Mouse (Mus musculus) brain, embryonic 14.5 days (tissue): ENCODE measurements at regions not wholly inside any gene's neighbourhood (a gene's known extent, or its start where the extent isn't known, plus 50 kb on each side); places are given as distances from the start of the nearest gene placed in this dataset.

Experiments used
- DNase-seq: peaks from one replicate; pipeline ENCODE4 v3.0.0-alpha.2; 2011; ENCODE audit warnings: low read depth
- CTCF ChIP-seq: fragments of 200-500 bp; IDR thresholded peaks from 2 replicates; pipeline ENCODE4 v1.5.1; 2012; ENCODE audit warnings: inconsistent platforms, mild to moderate bottlenecking, moderate library complexity, borderline replicate concordance; ENCODE audit not compliant: insufficient read depth, insufficient read length; ENCODE audit errors: extremely low read depth
- POLR2A ChIP-seq: fragments of 200-500 bp; IDR thresholded peaks from 2 replicates; pipeline ENCODE4 v1.6.1; 2012; ENCODE audit warnings: mild to moderate bottlenecking, inconsistent platforms, borderline replicate concordance; ENCODE audit not compliant: poor library complexity, insufficient read depth, insufficient read length, severe bottlenecking; ENCODE audit errors: extremely low read depth

DNA sequence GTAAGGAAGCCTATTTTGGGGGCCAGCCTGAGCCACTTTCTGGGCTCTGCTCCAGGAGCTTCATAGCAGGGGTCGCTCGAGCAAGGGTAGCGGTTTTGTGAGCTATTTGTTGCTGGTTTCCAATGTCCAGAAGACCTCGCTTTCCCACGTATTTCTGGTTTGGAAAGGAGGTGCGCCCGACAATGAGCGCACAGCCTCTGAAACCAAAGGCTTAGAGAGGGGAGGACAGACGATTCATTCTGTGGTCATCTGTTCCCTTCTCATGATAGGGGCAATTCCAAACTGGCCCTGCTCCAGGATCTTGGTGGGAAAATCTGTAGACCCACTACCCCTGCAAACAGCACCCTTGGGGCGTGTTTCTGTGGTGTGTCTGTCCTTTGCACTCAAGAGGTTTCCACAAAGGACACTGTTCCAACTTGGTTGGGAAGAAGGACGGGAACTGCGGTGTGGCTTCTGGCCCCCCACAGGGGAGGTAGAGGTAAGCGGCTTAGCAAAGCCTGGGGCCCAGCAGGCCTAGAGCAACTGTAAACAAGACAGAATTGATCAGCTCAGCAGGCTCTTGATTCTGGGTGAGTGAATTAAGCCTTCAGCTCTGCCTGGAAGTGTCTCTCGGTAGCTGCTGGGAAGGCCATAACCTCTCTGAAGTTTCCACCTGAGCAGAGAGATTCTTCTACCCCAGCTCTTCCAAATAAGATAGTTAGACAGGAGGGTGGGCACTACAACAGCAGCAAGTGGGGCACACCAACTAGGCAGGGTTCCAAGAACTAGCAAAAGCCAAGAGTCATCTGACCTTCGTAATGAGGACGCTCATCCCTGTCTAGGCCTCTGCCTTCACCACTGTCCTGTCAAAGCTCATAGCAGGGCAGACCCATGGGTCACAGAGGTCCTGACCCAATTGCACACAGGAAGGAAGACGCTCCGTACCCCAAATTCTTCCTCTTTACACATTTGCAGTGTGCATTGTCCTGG is 122.6 kb upstream of the Tspan2 start:
- TF ChIP-seq CTCF = no peak
- TF ChIP-seq POLR2A = no peak
- DNase-seq = peak; percentile 90

DNA sequence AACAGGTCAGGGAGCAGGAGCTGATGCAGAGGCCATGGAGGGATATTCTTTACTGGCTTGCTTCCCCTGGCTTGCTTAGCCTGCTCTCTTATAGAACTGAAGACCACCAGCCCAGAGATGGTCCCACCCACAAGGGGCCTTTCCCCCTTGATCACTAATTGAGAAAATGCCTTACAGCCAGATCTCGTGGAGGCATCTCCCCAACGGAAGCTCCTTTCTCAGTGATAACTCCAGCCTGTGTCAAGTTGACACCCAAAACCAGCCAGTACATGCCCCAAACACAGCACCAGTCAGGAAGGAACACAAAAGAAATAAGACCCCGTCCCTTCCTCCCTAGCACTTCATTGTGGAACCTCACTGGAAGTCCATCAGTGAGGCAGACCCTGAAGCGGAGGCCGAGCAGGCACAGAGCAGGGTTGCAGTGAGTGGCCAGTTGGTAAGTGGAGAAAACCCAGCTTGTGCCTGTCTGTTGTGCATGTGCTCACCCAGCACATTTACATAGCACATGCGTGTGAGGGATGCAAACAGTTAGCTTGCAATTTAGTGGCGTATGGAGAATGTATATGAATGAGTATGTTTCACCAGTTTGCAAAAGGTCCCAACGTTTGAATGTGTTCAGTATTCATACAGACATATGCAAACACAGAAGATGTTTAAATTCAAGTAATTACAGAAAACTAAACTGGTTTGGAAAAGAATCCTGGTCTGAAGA is 114.5 kb upstream of the Tspan2 start:
- TF ChIP-seq CTCF = no peak
- no peak for TF ChIP-seq POLR2A
- DNase-seq = no peak

- no peak for DNase-seq
- TF ChIP-seq CTCF (no peak), POLR2A (no peak)
Measured at GRCm38 (mm10) chr3:102636076-102636475, 98.3 kb upstream of the Tspan2 start.

DNA sequence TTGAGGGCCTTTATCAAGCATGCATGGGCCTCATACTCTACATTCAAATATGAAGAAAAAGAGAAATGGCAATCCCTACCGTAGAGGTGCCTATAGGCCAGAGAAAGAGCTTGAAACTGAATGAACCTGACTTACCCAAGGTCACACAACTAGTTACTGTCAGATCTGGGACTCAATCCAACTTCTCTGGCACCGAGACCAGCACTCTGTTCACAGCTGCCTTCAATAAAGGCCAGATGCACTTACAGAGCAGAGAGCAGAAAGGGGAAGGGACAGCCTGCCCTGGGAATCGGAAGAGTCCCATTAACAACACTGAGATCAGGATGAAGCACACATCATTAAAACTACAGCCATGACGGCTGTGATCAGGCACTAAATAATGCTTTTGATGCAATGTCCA is 97.7 kb upstream of the Tspan2 start:
- no peak for DNase-seq
- TF ChIP-seq CTCF (no peak), POLR2A (no peak)

DNA sequence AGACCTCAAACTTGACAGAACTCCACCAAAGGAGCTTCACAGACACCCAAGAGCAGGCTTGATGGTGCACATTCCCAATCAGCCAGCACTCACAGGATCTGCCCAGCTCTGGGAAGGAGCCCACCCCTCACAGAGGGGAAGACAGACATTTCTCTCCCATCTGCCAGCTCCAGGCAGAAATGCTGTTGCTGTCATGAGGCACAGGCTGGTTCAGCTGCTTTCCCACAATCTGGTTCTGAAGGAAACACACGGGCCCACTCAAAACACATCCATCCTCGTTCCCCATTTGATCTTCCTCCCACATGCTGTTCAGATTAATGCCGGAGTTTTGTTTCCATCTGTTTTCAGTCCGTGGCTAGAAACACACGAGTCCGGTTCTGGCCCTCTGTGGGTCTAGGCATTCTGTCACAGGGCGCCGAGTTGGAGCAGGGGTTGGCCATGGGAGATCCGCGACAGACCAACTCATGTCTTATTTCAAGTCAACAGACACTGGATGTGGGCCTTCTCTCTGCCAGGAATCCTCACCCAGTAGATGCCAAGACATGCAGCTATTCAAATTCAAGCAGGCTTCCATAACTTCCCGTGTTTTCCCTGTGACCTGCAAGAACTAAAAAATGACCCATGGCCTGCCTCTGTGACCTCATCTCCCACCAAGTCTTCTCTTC is 89.9 kb upstream of the Tspan2 start:
- peak; percentile 69 for DNase-seq
- TF ChIP-seq CTCF (no peak), POLR2A (no peak)

- TF ChIP-seq POLR2A (no peak), CTCF (no peak)
- DNase-seq = no peak
Measured at GRCm38 (mm10) chr3:102648450-102648849, 85.9 kb upstream of the Tspan2 start.

- DNase-seq = no peak
- TF ChIP-seq CTCF = no peak
- no peak for TF ChIP-seq POLR2A
Measured at GRCm38 (mm10) chr3:102654962-102655361, 79.4 kb upstream of the Tspan2 start.

- no peak for DNase-seq
- TF ChIP-seq CTCF (no peak), POLR2A (no peak)
Measured at GRCm38 (mm10) chr3:102657116-102657515, 77.2 kb upstream of the Tspan2 start.

DNA sequence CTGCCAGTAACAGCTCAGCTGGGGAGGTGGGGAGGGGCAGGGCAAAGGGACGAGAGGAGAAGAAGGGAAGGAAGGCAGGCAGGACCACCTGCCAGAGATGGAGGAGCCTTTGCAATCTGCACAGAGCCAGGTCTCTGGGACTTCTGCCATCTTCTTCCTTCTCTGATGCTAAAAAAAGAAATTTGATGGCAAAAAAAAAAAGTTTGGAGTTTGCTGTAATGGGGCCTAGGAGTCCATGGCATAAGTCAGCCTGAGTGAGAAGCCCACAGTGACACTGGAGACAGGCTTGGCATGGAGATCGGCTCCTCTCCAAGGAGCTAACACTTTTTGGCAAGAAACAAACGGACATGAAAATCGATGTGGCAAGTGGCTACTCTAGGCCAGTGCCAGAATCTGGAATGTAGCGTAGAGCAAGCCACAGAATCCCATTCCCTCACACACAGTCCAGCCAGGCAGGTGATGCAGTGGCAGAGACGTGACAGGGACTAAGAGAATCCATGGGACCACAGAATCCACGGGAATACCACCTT is 76.7 kb upstream of the Tspan2 start:
- DNase-seq = no peak
- TF ChIP-seq CTCF (no peak), POLR2A (no peak)

DNA sequence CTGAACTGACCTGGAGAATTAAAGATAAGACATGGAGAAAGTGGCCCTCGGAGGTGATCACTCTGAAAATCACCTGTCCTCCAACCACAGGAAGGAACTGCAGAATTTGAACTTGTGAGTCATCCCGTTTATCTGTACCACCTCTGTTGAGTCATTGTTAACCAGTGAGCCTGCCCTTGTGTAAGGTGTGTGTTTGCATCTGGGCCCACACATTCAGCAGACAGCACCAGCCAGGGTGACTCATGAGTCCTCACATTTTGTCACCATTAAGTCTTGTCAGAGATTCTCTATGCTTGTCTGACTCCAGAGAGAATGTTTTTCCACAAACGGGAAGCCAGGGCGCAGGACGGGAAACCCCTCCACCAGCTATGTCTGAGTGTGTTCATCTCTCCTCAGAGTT is 75.0 kb upstream of the Tspan2 start:
- DNase-seq = no peak

GRCm38 (mm10) chr3:102661296-102661695 is 73.0 kb upstream of the Tspan2 start:
- no peak for DNase-seq

More for the DNA sequence above, 75.0 kb upstream of the Tspan2 start:
- TF ChIP-seq POLR2A (no peak), CTCF (no peak)

GRCm38 (mm10) chr3:102663711-102664110 is 70.6 kb upstream of the Tspan2 start:
- DNase-seq = no peak

More at GRCm38 (mm10) chr3:102661296-102661695, 73.0 kb upstream of the Tspan2 start:
- no peak for TF ChIP-seq CTCF
- no peak for TF ChIP-seq POLR2A

More at GRCm38 (mm10) chr3:102663711-102664110, 70.6 kb upstream of the Tspan2 start:
- TF ChIP-seq CTCF = no peak
- TF ChIP-seq POLR2A = no peak
